Mouse (Mus musculus) bone marrow, adult 2 months (tissue): ENCODE results near the gene Csf1.

ENCODE experiments used
- CTCF ChIP-seq: fragments of 200-500 bp; IDR thresholded peaks from 2 replicates; pipeline ENCODE4 v1.5.1; 2011; ENCODE audit warnings: low read length, control low read depth; ENCODE audit not compliant: control insufficient read depth, insufficient read depth
- POLR2A ChIP-seq: fragments of 200-500 bp; IDR thresholded peaks from 2 replicates; pipeline ENCODE4 v1.6.1; 2011; ENCODE audit warnings: low read depth, mild to moderate bottlenecking, control low read depth, low read length, borderline replicate concordance; ENCODE audit not compliant: control insufficient read depth

GRCm38 (mm10) chr3:107796191-107796983, 36.1 kb upstream of the Csf1 start:
- TF ChIP-seq CTCF (no peak), POLR2A (no peak)
